ENCODE assay signal across 27 mouse cellular contexts in genomic region chr17:62280201-62280600, GRCm38 (mm10).
DNase-seq lines count a peak whose midpoint lies in the region; ATAC-seq and TF ChIP-seq lines count a peak whose summit lies in the region.
"Had no signal": no experiment of that assay in that cellular context is flagged by ENCODE, and none has a peak within 500 bp of the region (broad histone marks: within the 10 kb centered on the region; RNA-seq: fewer than 3 reads in every experiment).

No protein-coding gene starts in this region.

- no peak for ATAC-seq in embryonic facial prominence, embryonic 12.5 days (ENCODE audit: insufficient number of reproducible peaks, insufficient read depth, low FRiP score, low TSS enrichment)
- ATAC-seq: CD4-positive, CD25-positive, alpha-beta regulatory T cell, adult 4 months; forebrain, embryonic 14.5 days; forebrain, embryonic 16.5 days had no signal

- H3K9me3 ChIP-seq in embryonic facial prominence, embryonic 10.5 days = no peaks in the 10 kb centered on the region
- no peaks in the 10 kb centered on the region for H3K9me3 ChIP-seq in embryonic facial prominence, embryonic 12.5 days
- H3K9me3 ChIP-seq: embryonic facial prominence, embryonic 15.5 days; forebrain, embryonic 10.5 days; forebrain, embryonic 12.5 days had no signal

- no peak overlapping the region for H3K4me3 ChIP-seq in embryonic facial prominence, embryonic 10.5 days
- H3K4me3 ChIP-seq in embryonic facial prominence, embryonic 12.5 days = no peak overlapping the region
- H3K4me3 ChIP-seq in layer of hippocampus, adult 2 months = no peak overlapping the region
- H3K4me3 ChIP-seq: embryonic facial prominence, embryonic 15.5 days; erythroblast, embryonic 14.5 days; forebrain, embryonic 10.5 days; forebrain, embryonic 12.5 days had no signal

- no peak overlapping the region for H3K4me2 ChIP-seq in embryonic facial prominence, embryonic 12.5 days (replicated peaks)
- H3K4me2 ChIP-seq: embryonic facial prominence, embryonic 15.5 days; forebrain, embryonic 12.5 days had no signal

- H3K36me3 ChIP-seq in embryonic facial prominence, embryonic 10.5 days (replicated peaks) = no peaks in the 10 kb centered on the region
- H3K36me3 ChIP-seq in embryonic facial prominence, embryonic 12.5 days = no peaks in the 10 kb centered on the region
- H3K36me3 ChIP-seq: embryonic facial prominence, embryonic 15.5 days; forebrain, embryonic 10.5 days; forebrain, embryonic 12.5 days; G1E had no signal

- no peak for TF ChIP-seq CTCF in layer of hippocampus, adult 2 months (conservative IDR thresholded peaks at IDR 0.05)

- no peaks in the 10 kb centered on the region for H3K27me3 ChIP-seq in embryonic facial prominence, embryonic 10.5 days (replicated peaks; ENCODE audit: low read depth, poor library complexity, severe bottlenecking)
- H3K27me3 ChIP-seq in embryonic facial prominence, embryonic 12.5 days = no peaks in the 10 kb centered on the region
- H3K27me3 ChIP-seq: CH12.LX; embryonic facial prominence, embryonic 15.5 days; forebrain, embryonic 12.5 days had no signal

- WGBS in embryonic facial prominence, embryonic 10.5 days = 43% methylated on average over 3 of the region's 3 CpGs
- 22% methylated on average over 3 of the region's 3 CpGs for WGBS in embryonic facial prominence, embryonic 12.5 days

- no peak overlapping the region for H3K9ac ChIP-seq in embryonic facial prominence, embryonic 12.5 days
- H3K9ac ChIP-seq: embryonic facial prominence, embryonic 15.5 days; forebrain, embryonic 12.5 days had no signal

- DNase-seq in embryo, embryonic 10 days (ENCODE audit: low spot score) = peak; percentile 14
- no peak for DNase-seq in embryo, embryonic 9.5 days (ENCODE audit: extremely low spot score)
- peak; percentile 37 for DNase-seq in embryo, embryonic 10.5 days (ENCODE audit: low spot score)
- DNase-seq in embryonic facial prominence, embryonic 10.5 days (ENCODE audit: low spot score) = no peak
- no peak for DNase-seq in MN1 (ENCODE audit: low spot score)
- no peak for DNase-seq in layer of hippocampus, adult 2 months (ENCODE audit: low spot score in 2 of 2)
- DNase-seq in kidney, postnatal 10 days = no peak
- DNase-seq: adrenal gland, adult 2 months; adrenal gland, postnatal 10 days; adrenal gland, postnatal 25 days; B cell, adult 2 months; cerebellum, adult 11 months; cerebellum, adult 18-20 months; cerebellum, adult 8-10 months; cerebellum, adult 9-11 months; cerebellum, postnatal 14 days; cerebellum, postnatal 36 days had no signal

- H3K4me1 ChIP-seq in embryonic facial prominence, embryonic 10.5 days = peaks cover 24% of the 10 kb centered on the region
- H3K4me1 ChIP-seq in embryonic facial prominence, embryonic 12.5 days = peaks cover 6% of the 10 kb centered on the region; the same call in 1 of the 2 replicates
- H3K4me1 ChIP-seq: forebrain, embryonic 10.5 days; forebrain, embryonic 12.5 days had no signal

- peak overlapping the region; percentile 44; the same call in 1 of the 2 replicates for H3K27ac ChIP-seq in embryonic facial prominence, embryonic 10.5 days (replicated peaks)
- H3K27ac ChIP-seq in embryonic facial prominence, embryonic 12.5 days = 0 out of 2 replicates have a peak overlapping the region, but pooled peaks have one; percentile 36
- no peak overlapping the region for H3K27ac ChIP-seq in layer of hippocampus, adult 2 months
- H3K27ac ChIP-seq: embryonic facial prominence, embryonic 15.5 days; forebrain, embryonic 10.5 days; forebrain, embryonic 12.5 days had no signal

Comparison
In these comparisons a context has a peak if more than half of its experiments do, and no peak if none do; other contexts are left out.
1. DNase-seq: peak in embryo, embryonic 10 days (single experiment) and embryo, embryonic 10.5 days (single experiment); none in embryo, embryonic 9.5 days (single experiment), embryonic facial prominence, embryonic 10.5 days (single experiment), MN1 (single experiment), layer of hippocampus, adult 2 months (0 of 2) and kidney, postnatal 10 days (single experiment).